Mouse (Mus musculus) bone marrow, adult 2 months (tissue): ENCODE data around the gene Arhgap24. TPM values are rescaled to one million over a fixed set of nuclear protein-coding genes. Genes with fewer than 3 reads are reported as not detected.

ENCODE experiments used
- H3K27ac ChIP-seq: fragments of 200-500 bp; 2 replicates; pipeline ENCODE4 v1.5.1; 2012; ENCODE audit warnings: low read depth, mild to moderate bottlenecking, control low read depth, inconsistent platforms, low read length; ENCODE audit not compliant: control insufficient read depth, poor library complexity, insufficient read depth
- H3K4me1 ChIP-seq: fragments of 200-500 bp; 2 replicates; pipeline ENCODE4 v1.6.1; 2011; ENCODE audit warnings: low read length; ENCODE audit not compliant: control insufficient read depth, insufficient read depth
- H3K4me3 ChIP-seq: fragments of 200-500 bp; replicated peaks from 2 replicates; pipeline ENCODE3; 2011; ENCODE audit warnings: mild to moderate bottlenecking, low read depth, low read length, control low read depth; ENCODE audit not compliant: control insufficient read depth
- CTCF ChIP-seq: fragments of 200-500 bp; IDR thresholded peaks from 2 replicates; pipeline ENCODE4 v1.5.1; 2011; ENCODE audit warnings: low read length, control low read depth; ENCODE audit not compliant: control insufficient read depth, insufficient read depth
- POLR2A ChIP-seq: fragments of 200-500 bp; IDR thresholded peaks from 2 replicates; pipeline ENCODE4 v1.6.1; 2011; ENCODE audit warnings: low read depth, mild to moderate bottlenecking, control low read depth, low read length, borderline replicate concordance; ENCODE audit not compliant: control insufficient read depth
- WGBS: fragments of 180-500 bp; shearing (Covaris S2); methylation state at CpG from one replicate; pipeline ENCODE4 v1.1.7; 2018; 5-methylcytosine and 5-hydroxymethylcytosine counted together
- polyA plus RNA-seq: library from polyadenylated mRNA; stranded (reverse); fragments of >200 nt; gene quantifications from 2 replicates; pipeline ENCODE4 v1.2.4, GENCODE M21; 2011; ENCODE audit warnings: low replicate concordance; ENCODE audit not compliant: missing spikeins, insufficient read depth, insufficient read length

The Arhgap24 gene
- polyA plus RNA-seq, 1 experiment, result 4.1 TPM

DNA sequence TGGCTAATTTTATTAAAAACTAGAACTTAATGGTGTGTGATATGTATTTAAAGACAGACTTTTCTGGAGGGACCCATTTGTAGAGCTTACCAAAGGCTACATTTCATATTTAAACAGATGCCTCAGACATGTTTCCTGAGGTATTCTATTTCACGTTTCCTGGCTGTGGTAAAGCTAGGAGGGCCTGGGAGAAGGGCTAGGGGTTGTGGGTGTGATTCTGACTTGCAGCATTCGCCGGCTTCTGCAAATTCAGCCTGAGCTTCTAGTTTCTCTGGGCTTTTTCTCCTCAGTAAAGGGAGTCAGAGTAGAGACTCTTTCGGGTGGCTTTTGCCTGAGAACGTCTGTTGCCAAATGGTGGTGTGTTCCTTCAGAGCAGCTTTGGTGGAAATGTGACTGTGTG, 10.4 kb downstream of the Arhgap24 start:
- TF ChIP-seq CTCF (no peak), POLR2A (no peak)
- Histone ChIP-seq H3K4me1 (peaks cover 2% of the 10 kb centered on the region; the same call in 1 of the 2 replicates), H3K4me3 (no peak overlapping the region), H3K27ac (no peak overlapping the region)
- 8% methylated on average over 5 of the region's 5 CpGs for WGBS

DNA sequence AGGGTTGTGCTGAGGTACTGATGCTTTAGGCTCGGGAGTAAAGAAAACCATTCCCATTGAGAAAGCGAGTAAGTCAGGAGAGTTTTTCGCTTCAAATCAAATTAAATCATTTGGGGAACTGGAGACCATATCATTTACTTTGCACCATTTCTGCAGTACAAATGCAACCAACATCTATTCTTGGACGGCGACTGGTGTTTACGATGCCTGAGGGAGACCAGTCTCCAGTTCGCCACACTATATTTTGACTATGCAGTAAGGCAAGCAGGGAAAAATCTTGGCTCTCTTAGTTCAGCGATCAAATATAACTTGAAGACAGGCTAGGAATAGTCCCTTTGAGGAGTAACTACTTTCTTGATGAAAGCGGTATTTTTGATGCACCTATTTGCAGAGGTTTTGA, 11.0 kb downstream of the Arhgap24 start:
- no peak overlapping the region for H3K27ac ChIP-seq
- 85% methylated on average over 9 of the region's 9 CpGs for WGBS
- H3K4me3 ChIP-seq, result no peak overlapping the region
- TF ChIP-seq CTCF, result no peak
- TF ChIP-seq POLR2A, result no peak
- H3K4me1 ChIP-seq, result peaks cover 2% of the 10 kb centered on the region; the same call in 1 of the 2 replicates

DNA sequence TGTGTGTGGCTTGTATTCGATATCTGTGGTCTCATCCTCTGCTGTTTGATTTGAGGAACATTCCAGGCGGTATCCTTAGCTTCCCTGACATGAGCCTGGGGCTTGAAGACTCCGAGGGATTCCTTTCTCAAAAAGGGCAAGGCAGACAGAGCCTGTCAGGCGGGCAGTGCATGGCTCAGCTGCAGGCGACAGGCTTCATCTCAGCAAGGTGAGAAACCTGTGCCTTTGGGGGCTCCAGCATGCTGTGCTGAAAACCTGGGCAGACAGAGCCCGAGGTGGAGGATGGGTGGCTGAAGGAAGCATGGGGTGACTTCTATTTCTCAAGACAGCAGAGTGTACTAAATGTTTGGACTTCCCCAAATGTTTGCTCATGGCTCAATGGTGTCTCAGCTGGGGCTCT, 13.6 kb downstream of the Arhgap24 start:
- TF ChIP-seq POLR2A (no peak), CTCF (no peak)
- Histone ChIP-seq H3K27ac (no peak overlapping the region), H3K4me1 (peaks cover 8% of the 10 kb centered on the region; the same call in 1 of the 2 replicates), H3K4me3 (no peak overlapping the region)
- 69% methylated on average over 6 of the region's 6 CpGs for WGBS

DNA sequence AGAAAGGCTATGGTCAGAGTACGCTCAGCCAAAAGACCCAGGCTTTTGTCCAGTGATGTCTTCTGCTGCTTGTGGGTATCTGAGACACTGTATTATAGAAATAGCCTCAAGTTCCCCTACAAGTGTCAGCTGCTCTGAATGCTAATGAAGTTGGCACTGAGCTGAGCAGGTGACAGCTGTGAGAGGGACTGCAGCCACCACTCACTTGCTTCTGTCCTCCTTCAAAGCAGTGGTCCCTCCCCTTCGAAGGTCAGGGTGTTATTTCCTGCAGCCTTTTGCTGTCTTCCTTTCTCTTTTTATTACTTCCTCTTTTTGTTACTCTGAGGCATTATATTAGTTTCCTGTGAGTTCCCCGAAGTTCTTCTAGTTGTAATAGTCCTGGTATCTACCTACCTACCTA, 16.0 kb downstream of the Arhgap24 start:
- peak overlapping the region; percentile 9; the same call in 1 of the 2 replicates for H3K27ac ChIP-seq
- WGBS, result 18% methylated on average over 3 of the region's 3 CpGs

DNA sequence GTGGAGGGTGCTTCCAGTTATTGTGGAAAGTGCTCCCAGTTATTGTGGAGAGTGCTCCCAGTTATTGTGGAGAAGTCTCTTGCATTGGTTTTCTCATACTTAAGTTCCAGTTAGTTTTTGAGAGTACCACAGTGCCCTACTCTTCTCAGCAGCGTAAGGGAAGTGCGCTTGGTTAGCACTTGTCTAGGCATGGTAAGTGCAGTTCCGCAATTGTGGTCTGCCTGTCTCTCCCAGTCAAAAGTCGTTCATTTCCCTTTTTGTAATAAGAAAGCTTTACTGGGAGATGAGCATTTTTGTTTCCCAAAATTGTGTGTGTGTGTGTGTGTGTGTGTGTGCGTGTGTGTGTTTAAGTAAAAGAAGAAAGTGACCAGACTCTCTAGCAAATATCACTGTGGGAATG, 17.6 kb downstream of the Arhgap24 start:
- no peak overlapping the region for H3K4me3 ChIP-seq

More for the DNA sequence above, 16.0 kb downstream of the Arhgap24 start:
- TF ChIP-seq POLR2A (no peak), CTCF (no peak)
- H3K4me1 ChIP-seq, result peaks cover 15% of the 10 kb centered on the region
- no peak overlapping the region for H3K4me3 ChIP-seq

DNA sequence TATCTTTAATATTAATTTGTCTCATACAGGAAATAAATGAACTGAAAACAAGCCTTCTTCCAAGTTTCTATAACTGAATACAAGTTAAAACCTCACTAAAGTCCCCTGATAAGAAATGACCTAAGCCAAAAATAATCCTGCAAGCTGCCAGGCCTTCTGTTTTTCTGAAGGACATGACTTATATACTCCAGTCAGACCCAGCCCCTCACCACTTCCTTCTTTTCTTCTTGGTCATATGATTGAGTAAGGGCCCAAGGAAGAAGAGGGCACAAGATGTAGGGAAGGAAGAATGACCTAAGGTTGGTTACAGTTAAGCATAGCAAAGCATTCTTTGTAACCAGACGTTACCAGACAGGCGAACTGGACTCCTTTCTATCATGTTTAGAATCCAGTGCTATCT, 21.1 kb downstream of the Arhgap24 start:
- Histone ChIP-seq H3K4me1 (peaks cover 13% of the 10 kb centered on the region), H3K4me3 (no peak overlapping the region), H3K27ac (no peak overlapping the region)
- whole genome bisulfite sequencing, result 15% methylated on average over 2 of the region's 2 CpGs
- no peak for TF ChIP-seq POLR2A
- TF ChIP-seq CTCF, result no peak

More for the DNA sequence above, 17.6 kb downstream of the Arhgap24 start:
- peak overlapping the region; percentile 57; the same call in 1 of the 2 replicates for H3K27ac ChIP-seq
- H3K4me1 ChIP-seq, result peaks cover 16% of the 10 kb centered on the region
- whole genome bisulfite sequencing, result 3% methylated on average over 5 of the region's 5 CpGs
- TF ChIP-seq POLR2A (no peak), CTCF (no peak)

DNA sequence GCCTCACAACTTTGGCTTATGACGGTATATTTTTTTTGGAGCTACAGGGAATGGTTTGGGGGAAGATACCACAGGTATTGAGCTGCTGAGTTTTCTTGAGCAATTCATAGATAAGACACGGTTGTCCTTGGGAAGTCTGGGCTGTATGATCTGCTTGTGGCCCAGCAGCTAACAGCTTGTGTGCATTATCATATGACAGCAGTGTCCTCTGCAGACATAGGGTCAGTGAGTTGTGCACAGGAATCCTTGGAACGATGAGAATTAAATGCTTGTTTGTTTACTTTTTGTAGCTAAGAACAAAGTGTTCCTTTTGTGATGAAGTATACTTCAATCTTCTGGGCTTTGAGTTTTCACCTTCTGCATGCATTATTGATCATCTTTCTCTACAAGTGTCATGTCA, 21.9 kb downstream of the Arhgap24 start:
- H3K27ac ChIP-seq, result no peak overlapping the region
- TF ChIP-seq CTCF (no peak), POLR2A (no peak)
- peaks cover 13% of the 10 kb centered on the region for H3K4me1 ChIP-seq
- WGBS, result 63% methylated on average over 3 of the region's 3 CpGs
- H3K4me3 ChIP-seq, result no peak overlapping the region

DNA sequence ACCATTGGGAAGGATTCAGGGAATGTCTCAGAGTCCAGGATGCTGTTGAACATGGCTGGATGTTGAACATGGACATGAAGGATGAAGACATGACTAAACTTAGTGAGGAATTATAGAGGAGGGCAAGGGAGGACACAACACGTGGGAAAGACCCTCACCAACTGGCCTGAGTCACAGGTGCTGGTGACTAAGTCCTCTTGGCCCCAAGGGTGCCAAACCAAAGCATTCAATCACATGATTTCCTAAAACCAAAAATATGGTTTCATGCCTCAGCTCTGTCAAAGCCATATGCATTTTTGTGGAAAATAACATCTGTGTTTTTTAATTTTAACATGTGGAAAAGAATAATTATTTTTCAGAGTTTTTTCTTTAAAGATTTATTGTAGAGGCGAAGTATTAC, 22.7 kb downstream of the Arhgap24 start:
- no peak for TF ChIP-seq POLR2A
- TF ChIP-seq CTCF, result no peak
- 62% methylated on average over 2 of the region's 2 CpGs for WGBS
- peaks cover 11% of the 10 kb centered on the region for H3K4me1 ChIP-seq
- H3K4me3 ChIP-seq, result no peak overlapping the region
- H3K27ac ChIP-seq, result no peak overlapping the region

DNA sequence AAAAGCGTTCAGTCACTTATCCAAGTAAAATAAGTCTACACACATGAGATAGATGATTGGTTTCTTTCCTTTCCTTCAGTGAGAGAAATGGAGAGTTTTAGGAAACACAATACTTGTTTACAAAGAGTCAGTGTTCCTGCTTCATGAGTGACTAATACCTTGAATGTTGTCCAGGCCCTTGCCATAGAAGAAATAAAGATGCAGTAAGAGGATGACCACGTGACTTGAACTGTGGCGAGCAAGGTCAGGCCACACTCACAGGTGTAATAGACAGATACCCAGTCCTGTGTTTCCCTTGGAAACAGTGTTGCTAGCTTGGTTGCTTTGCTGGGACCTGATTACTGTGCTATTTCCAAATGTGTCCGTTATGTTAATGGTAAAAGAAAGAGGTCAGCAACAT, 23.4 kb downstream of the Arhgap24 start:
- H3K27ac ChIP-seq, result no peak overlapping the region
- H3K4me3 ChIP-seq, result no peak overlapping the region
- TF ChIP-seq POLR2A (no peak), CTCF (no peak)
- WGBS, result 81% methylated on average over 4 of the region's 4 CpGs
- H3K4me1 ChIP-seq, result peaks cover 10% of the 10 kb centered on the region
